Mouse (Mus musculus): ENCODE measurements around the gene Ugt1a2.
"Not testable (repeated sequence)": the region's sequence is repeated elsewhere in the genome, so short reads cannot be mapped to it uniquely, and the experiment has no call there.

The Ugt1a2 gene

GRCm38 (mm10) chr1:88200456-88200855 is at the start of gene Ugt1a2:
Gene Ugt1a2 (plus strand): TSS chr1:88200601.
- DNase-seq = no peak

- no peak for DNase-seq
Observed at GRCm38 (mm10) chr1:88158430-88158829, 42.0 kb upstream of the Ugt1a2 start.

- DNase-seq = no peak
Observed at GRCm38 (mm10) chr1:88165711-88166110, 34.7 kb upstream of the Ugt1a2 start, which contains the start of gene Ugt1a5. Gene Ugt1a5 (plus strand): TSS chr1:88166012.

GRCm38 (mm10) chr1:88172190-88172589 is 28.2 kb upstream of the Ugt1a2 start:
- not testable (repeated sequence) for DNase-seq

GRCm38 (mm10) chr1:88179657-88180056 is 20.7 kb upstream of the Ugt1a2 start:
- DNase-seq = no peak

GRCm38 (mm10) chr1:88186325-88186935 is 14.0 kb upstream of the Ugt1a2 start:
- no peak for DNase-seq

- no peak for DNase-seq
Observed at GRCm38 (mm10) chr1:88192136-88192535, 8.3 kb upstream of the Ugt1a2 start.

- no peak for DNase-seq
Observed at GRCm38 (mm10) chr1:88195687-88196086, 4.7 kb upstream of the Ugt1a2 start.

GRCm38 (mm10) chr1:88197443-88197842 is 3.0 kb upstream of the Ugt1a2 start:
- no peak for DNase-seq

GRCm38 (mm10) chr1:88199996-88200395 is 405 bp upstream of the Ugt1a2 start:
- peak; percentile 57 for DNase-seq

- peak; percentile 88 for DNase-seq
Observed at GRCm38 (mm10) chr1:88205294-88205922, 5.0 kb downstream of the Ugt1a2 start, which contains the start of gene Dnajb3. Gene Dnajb3 (minus strand): TSS chr1:88205782.

- DNase-seq = no peak
Observed at GRCm38 (mm10) chr1:88206843-88207479, 6.6 kb downstream of the Ugt1a2 start.

- DNase-seq = no peak
Observed at GRCm38 (mm10) chr1:88211812-88212211, 11.4 kb downstream of the Ugt1a2 start, which contains the start of gene Ugt1a1. Gene Ugt1a1 (plus strand): TSS chr1:88211959.

GRCm38 (mm10) chr1:88212341-88213045 is 12.1 kb downstream of the Ugt1a2 start:
- no peak for DNase-seq

GRCm38 (mm10) chr1:88213061-88213460 is 12.7 kb downstream of the Ugt1a2 start:
- no peak for DNase-seq

GRCm38 (mm10) chr1:88213766-88214461 is 13.5 kb downstream of the Ugt1a2 start:
- no peak for DNase-seq

- DNase-seq = no peak
Observed at GRCm38 (mm10) chr1:88214462-88214952, 14.1 kb downstream of the Ugt1a2 start.

- no peak for DNase-seq
Observed at GRCm38 (mm10) chr1:88215466-88216380, 15.3 kb downstream of the Ugt1a2 start.

- no peak for DNase-seq
Observed at GRCm38 (mm10) chr1:88216551-88216950, 16.1 kb downstream of the Ugt1a2 start.

GRCm38 (mm10) chr1:88217144-88217543 is 16.7 kb downstream of the Ugt1a2 start:
- DNase-seq = no peak

- no peak for DNase-seq
Observed at GRCm38 (mm10) chr1:88217576-88217975, 17.2 kb downstream of the Ugt1a2 start.
